Mouse (Mus musculus): ENCODE measurements at regions not wholly inside any gene's neighbourhood (a gene's known extent, or its start where the extent isn't known, plus 50 kb on each side); places are given as distances from the start of the nearest gene placed in this dataset.

DNA sequence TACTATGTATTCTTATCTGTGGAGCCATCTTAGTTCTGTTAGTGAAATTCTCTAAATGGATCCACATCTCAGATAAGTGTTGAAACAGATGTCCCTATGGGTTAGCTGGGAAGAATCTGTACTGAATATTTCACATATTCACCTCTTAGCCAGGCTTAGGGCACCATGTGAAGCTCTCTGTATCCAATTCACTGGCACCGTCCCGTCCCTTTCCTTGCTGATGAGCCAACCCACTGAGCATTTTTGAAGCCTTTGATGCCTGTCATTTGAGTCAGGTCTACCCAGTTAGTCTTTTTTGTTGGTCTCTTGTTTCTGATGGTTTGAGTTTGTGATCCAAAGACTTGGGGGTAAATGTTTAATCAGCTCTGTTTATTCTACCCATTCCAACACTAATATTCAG lies 88.9 kb upstream of the Bmper start:
- no peak overlapping the region for H3K4me2 ChIP-seq (ENCODE audit: low read length)
- no peak for ATAC-seq
- H3K9me3 ChIP-seq (ENCODE audit: control insufficient read depth, low read length), result no peaks in the 10 kb centered on the region
- no peak overlapping the region for H3K27ac ChIP-seq (ENCODE audit: low read length)
- H3K27me3 ChIP-seq (replicated peaks; ENCODE audit: control insufficient read depth, insufficient read depth, low read length), result no peaks in the 10 kb centered on the region
- H3K4me3 ChIP-seq (replicated peaks; ENCODE audit: low read length), result no peak overlapping the region
- no peak overlapping the region for H3K9ac ChIP-seq (replicated peaks; ENCODE audit: low read depth, low read length)
- H3K4me1 ChIP-seq (replicated peaks; ENCODE audit: control insufficient read depth, insufficient read depth, low read length), result no peaks in the 10 kb centered on the region
- H3K36me3 ChIP-seq (ENCODE audit: control insufficient read depth, insufficient read depth), result no peaks in the 10 kb centered on the region
- 85% methylated on average over 2 of the region's 2 CpGs for WGBS

DNA sequence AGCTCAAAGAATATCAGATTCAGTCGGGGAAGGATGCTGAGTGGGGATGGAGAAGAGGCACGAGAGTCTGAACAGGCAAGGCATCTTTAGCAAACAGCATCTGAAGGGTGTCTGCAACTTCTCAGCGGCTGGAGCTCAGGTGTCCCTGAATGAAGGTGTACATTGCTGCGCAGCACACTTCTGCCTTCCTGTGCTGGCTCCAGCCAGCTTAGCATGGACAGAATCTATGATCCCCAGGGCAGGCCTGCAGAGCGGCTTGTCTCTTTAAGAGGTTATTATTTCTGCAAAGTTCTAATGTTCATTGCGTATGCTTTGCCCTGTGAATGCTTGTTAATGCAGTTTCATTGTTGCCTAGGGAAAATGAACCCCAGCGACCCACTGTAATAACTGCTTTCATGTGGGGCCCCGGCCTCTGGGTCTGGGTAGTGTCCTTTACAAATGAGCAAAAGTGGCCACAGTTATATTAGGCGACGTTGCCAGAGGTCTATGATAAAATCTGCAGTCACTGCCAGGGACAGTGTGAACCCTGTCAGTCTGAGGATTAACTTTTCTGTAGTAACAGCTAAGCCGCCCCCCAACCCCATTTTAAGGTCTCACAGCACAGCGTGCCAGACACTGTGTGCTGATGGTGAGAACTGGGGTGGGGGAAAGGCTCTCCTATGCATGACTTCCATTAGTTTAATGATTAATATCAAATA lies 88.3 kb upstream of the Bmper start:
- no peak for ATAC-seq
- H3K4me1 ChIP-seq (replicated peaks; ENCODE audit: control insufficient read depth, insufficient read depth, low read length), result no peaks in the 10 kb centered on the region
- H3K4me2 ChIP-seq (ENCODE audit: low read length), result no peak overlapping the region
- H3K36me3 ChIP-seq (ENCODE audit: control insufficient read depth, insufficient read depth), result no peaks in the 10 kb centered on the region
- WGBS, result 71% methylated on average over 12 of the region's 12 CpGs
- H3K27ac ChIP-seq (ENCODE audit: low read length), result no peak overlapping the region
- H3K4me3 ChIP-seq (replicated peaks; ENCODE audit: low read length), result no peak overlapping the region
- no peaks in the 10 kb centered on the region for H3K9me3 ChIP-seq (ENCODE audit: control insufficient read depth, low read length)
- H3K9ac ChIP-seq (replicated peaks; ENCODE audit: low read depth, low read length), result no peak overlapping the region
- H3K27me3 ChIP-seq (replicated peaks; ENCODE audit: control insufficient read depth, insufficient read depth, low read length), result no peaks in the 10 kb centered on the region

DNA sequence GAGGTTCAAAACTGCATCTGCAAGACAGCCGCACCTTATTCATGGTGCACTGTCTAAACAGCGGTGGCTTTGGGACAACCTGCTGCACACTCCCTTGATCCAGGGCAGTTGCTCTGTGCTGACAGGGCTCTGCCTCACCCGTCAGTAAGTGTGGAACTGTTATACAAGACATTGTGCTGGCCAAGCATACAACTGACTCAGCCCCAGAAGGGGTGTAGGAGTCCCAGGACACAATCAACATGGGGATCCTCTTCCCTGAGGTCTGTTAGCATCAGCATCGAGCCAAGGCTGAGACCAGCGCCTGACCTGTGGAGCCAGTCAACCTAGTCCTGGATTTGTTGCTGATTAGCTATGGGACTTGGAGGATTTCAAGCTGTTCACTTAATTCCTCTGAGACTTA lies 86.4 kb upstream of the Bmper start:
- Histone ChIP-seq H3K9ac (replicated peaks; ENCODE audit: low read depth, low read length) (no peak overlapping the region), H3K4me1 (replicated peaks; ENCODE audit: control insufficient read depth, insufficient read depth, low read length) (no peaks in the 10 kb centered on the region), H3K4me3 (replicated peaks; ENCODE audit: low read length) (no peak overlapping the region), H3K9me3 (ENCODE audit: control insufficient read depth, low read length) (no peaks in the 10 kb centered on the region), H3K27me3 (replicated peaks; ENCODE audit: control insufficient read depth, insufficient read depth, low read length) (no peaks in the 10 kb centered on the region), H3K27ac (ENCODE audit: low read length) (no peak overlapping the region), H3K4me2 (ENCODE audit: low read length) (no peak overlapping the region), H3K36me3 (ENCODE audit: control insufficient read depth, insufficient read depth) (no peaks in the 10 kb centered on the region)
- 90% methylated on average over 5 of the region's 5 CpGs for WGBS
- ATAC-seq, result no peak

DNA sequence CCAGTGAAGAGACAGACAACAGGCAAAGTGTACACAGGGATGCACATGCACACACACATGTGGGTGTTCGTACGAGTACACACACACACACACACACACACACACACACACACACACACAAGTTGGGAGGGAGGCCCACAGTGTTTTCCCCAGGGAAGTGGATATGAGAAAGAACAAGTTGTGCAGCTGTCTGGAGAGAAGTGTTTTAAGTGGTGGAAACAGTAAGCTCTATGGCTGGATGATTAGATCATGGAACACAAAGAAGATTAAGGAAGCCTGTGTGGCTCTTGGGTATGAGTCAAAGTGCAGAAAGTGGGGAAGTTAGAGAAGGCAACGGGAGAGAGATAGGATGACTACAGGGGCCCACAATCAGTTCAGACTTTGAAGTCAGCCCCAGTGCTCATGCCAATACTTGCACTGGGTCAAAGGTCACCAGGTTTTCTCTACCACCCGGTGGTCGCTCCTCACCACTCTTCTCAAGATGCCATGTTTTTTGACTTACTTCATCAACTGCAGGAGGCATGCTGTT lies 85.1 kb upstream of the Bmper start:
- ATAC-seq, result no peak
- 71% methylated on average over 5 of the region's 5 CpGs for WGBS
- Histone ChIP-seq H3K27me3 (replicated peaks; ENCODE audit: control insufficient read depth, insufficient read depth, low read length) (no peaks in the 10 kb centered on the region), H3K4me2 (ENCODE audit: low read length) (no peak overlapping the region), H3K27ac (ENCODE audit: low read length) (no peak overlapping the region), H3K9ac (replicated peaks; ENCODE audit: low read depth, low read length) (no peak overlapping the region), H3K9me3 (ENCODE audit: control insufficient read depth, low read length) (no peaks in the 10 kb centered on the region), H3K4me1 (replicated peaks; ENCODE audit: control insufficient read depth, insufficient read depth, low read length) (no peaks in the 10 kb centered on the region), H3K36me3 (ENCODE audit: control insufficient read depth, insufficient read depth) (no peaks in the 10 kb centered on the region), H3K4me3 (replicated peaks; ENCODE audit: low read length) (no peak overlapping the region)

DNA sequence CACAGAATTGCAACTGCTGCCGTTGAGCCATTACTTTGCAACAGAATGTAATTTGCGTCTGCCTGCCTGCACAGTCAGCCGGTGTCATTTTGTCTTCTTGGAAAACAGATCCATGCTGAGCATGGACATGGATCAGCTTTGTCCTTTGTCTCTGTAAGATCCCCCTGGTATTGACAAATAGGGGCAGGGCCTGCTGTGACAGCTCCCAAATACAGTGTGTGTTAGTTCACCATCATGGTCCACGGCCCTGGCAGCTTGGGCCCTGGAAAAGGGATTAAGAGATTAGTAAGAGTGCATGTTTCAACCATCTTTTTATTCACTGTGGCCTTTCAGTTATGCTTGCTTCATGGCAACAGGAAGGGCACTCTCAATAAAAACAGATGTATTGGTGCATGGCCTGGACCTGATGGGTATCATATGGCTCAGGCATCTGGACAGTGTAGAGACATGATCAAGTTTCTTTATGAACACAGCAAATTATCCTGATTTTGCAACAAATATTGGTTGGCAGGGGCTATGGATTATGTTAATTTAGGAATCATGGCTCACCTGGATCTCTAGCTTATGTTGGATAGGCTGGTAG lies 83.2 kb upstream of the Bmper start:
- no peaks in the 10 kb centered on the region for H3K36me3 ChIP-seq (ENCODE audit: control insufficient read depth, insufficient read depth)
- no peak overlapping the region for H3K9ac ChIP-seq (replicated peaks; ENCODE audit: low read depth, low read length)
- H3K4me1 ChIP-seq (replicated peaks; ENCODE audit: control insufficient read depth, insufficient read depth, low read length), result no peaks in the 10 kb centered on the region
- H3K27me3 ChIP-seq (replicated peaks; ENCODE audit: control insufficient read depth, insufficient read depth, low read length), result no peaks in the 10 kb centered on the region
- 31% methylated on average over 4 of the region's 4 CpGs for WGBS
- no peak for ATAC-seq
- no peak overlapping the region for H3K4me3 ChIP-seq (replicated peaks; ENCODE audit: low read length)
- H3K9me3 ChIP-seq (ENCODE audit: control insufficient read depth, low read length), result no peaks in the 10 kb centered on the region
- no peak overlapping the region for H3K27ac ChIP-seq (ENCODE audit: low read length)
- H3K4me2 ChIP-seq (ENCODE audit: low read length), result no peak overlapping the region

DNA sequence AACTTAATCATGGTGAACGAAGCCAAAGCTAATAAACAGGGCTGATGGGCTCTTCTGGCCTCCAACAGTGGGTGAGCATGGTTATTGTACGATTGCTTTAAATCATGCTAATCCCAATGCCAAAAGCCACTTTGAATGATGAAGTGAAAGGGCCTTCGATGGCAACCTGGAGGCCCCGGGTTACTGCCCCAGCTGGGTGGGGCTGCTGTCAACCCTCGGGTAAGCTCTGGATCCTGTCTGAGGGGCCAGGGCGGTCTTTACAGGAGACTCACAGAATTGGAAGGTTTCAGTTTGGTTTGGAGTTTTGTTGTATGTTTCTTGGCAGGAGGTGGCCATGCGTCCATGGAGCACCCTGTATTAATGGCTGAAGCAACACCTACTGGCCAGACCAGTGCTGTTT lies 78.6 kb upstream of the Bmper start:
- Histone ChIP-seq H3K4me3 (replicated peaks; ENCODE audit: low read length) (no peak overlapping the region), H3K4me1 (replicated peaks; ENCODE audit: control insufficient read depth, insufficient read depth, low read length) (no peaks in the 10 kb centered on the region), H3K4me2 (ENCODE audit: low read length) (no peak overlapping the region), H3K27ac (ENCODE audit: low read length) (no peak overlapping the region), H3K9me3 (ENCODE audit: control insufficient read depth, low read length) (no peaks in the 10 kb centered on the region), H3K27me3 (replicated peaks; ENCODE audit: control insufficient read depth, insufficient read depth, low read length) (no peaks in the 10 kb centered on the region), H3K9ac (replicated peaks; ENCODE audit: low read depth, low read length) (no peak overlapping the region), H3K36me3 (ENCODE audit: control insufficient read depth, insufficient read depth) (no peaks in the 10 kb centered on the region)
- WGBS, result 86% methylated on average over 7 of the region's 7 CpGs
- no peak for ATAC-seq

DNA sequence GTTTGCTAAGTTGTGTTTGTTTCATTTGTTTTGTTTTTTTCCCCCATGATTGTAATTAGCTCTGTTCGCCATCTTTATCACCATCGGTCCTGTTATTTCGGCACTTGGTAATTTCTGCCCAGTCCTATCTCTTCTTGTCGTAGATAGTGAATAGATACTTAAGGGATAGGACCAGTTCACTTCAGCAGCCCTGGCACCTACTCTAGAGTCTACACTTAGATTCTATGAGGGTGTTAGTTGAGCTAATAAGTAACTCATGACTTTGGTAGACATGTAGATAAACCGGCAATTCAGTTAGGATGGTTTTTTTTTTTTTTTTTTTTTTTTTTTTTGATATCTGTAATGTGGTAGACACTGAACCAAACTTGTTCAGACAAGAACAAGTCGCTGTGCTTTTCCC lies 72.5 kb upstream of the Bmper start:
- Histone ChIP-seq H3K4me3 (replicated peaks; ENCODE audit: low read length) (no peak overlapping the region), H3K4me1 (replicated peaks; ENCODE audit: control insufficient read depth, insufficient read depth, low read length) (no peaks in the 10 kb centered on the region), H3K27me3 (replicated peaks; ENCODE audit: control insufficient read depth, insufficient read depth, low read length) (no peaks in the 10 kb centered on the region), H3K4me2 (ENCODE audit: low read length) (no peak overlapping the region), H3K36me3 (ENCODE audit: control insufficient read depth, insufficient read depth) (no peaks in the 10 kb centered on the region), H3K27ac (ENCODE audit: low read length) (no peak overlapping the region), H3K9me3 (ENCODE audit: control insufficient read depth, low read length) (no peaks in the 10 kb centered on the region), H3K9ac (replicated peaks; ENCODE audit: low read depth, low read length) (no peak overlapping the region)
- WGBS, result 91% methylated on average over 6 of the region's 6 CpGs
- ATAC-seq, result no peak

DNA sequence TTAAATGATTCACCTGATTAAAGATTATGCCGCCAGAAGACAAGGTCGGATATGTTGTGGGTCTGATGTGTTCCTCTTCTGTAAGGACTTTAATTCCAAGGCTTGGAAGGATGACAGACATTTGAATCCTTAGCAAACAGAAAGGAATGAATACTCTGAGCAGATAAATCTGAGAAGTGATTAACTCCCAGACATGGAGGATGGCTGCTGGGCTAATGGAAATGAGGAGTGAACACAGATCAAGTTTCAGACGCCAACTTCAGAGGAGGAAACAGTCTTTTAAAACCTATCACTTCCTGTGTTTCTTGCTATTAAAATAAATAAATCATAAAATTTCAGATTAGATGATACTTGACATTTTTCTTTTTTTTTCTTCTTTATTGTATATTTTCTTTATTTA lies 72.0 kb upstream of the Bmper start:
- H3K4me2 ChIP-seq (ENCODE audit: low read length), result no peak overlapping the region
- no peak for ATAC-seq
- 79% methylated on average over 3 of the region's 3 CpGs for WGBS
- H3K4me1 ChIP-seq (replicated peaks; ENCODE audit: control insufficient read depth, insufficient read depth, low read length), result no peaks in the 10 kb centered on the region
- no peak overlapping the region for H3K4me3 ChIP-seq (replicated peaks; ENCODE audit: low read length)
- H3K27me3 ChIP-seq (replicated peaks; ENCODE audit: control insufficient read depth, insufficient read depth, low read length), result no peaks in the 10 kb centered on the region
- H3K9ac ChIP-seq (replicated peaks; ENCODE audit: low read depth, low read length), result no peak overlapping the region
- no peaks in the 10 kb centered on the region for H3K36me3 ChIP-seq (ENCODE audit: control insufficient read depth, insufficient read depth)
- no peak overlapping the region for H3K27ac ChIP-seq (ENCODE audit: low read length)
- H3K9me3 ChIP-seq (ENCODE audit: control insufficient read depth, low read length), result no peaks in the 10 kb centered on the region

DNA sequence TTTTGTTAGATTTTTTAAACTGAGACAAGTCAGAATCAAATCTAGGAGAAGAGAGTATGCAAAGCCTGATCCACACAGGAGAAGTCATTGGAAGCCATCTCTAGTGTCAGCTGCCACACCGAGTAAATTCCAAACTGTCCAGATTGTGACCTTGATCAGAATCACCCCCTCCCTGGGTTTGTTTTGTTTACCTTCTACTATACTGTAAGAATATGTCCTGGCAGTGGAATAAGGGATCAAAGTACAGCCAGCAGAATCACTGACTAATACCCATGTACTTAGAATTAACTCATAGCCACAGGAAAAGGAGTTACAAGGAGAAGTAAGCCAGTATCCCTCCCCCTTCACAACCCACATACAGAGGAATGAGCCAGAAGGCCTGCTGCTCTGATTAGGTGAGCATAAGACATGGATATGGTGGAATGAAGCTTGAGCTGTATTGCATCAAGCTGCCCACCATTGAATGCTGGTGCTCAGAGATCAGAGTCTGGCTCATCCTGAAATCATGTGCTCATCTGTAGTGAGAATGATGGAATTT lies 70.9 kb upstream of the Bmper start:
- Histone ChIP-seq H3K27me3 (replicated peaks; ENCODE audit: control insufficient read depth, insufficient read depth, low read length) (no peaks in the 10 kb centered on the region), H3K4me2 (ENCODE audit: low read length) (no peak overlapping the region), H3K9me3 (ENCODE audit: control insufficient read depth, low read length) (no peaks in the 10 kb centered on the region), H3K36me3 (ENCODE audit: control insufficient read depth, insufficient read depth) (no peaks in the 10 kb centered on the region), H3K9ac (replicated peaks; ENCODE audit: low read depth, low read length) (no peak overlapping the region), H3K4me3 (replicated peaks; ENCODE audit: low read length) (no peak overlapping the region), H3K27ac (ENCODE audit: low read length) (no peak overlapping the region), H3K4me1 (replicated peaks; ENCODE audit: control insufficient read depth, insufficient read depth, low read length) (no peaks in the 10 kb centered on the region)
- WGBS, result 88% methylated on average over 1 of the region's 1 CpGs
- no peak for ATAC-seq

Measured in forebrain, embryonic 16.5 days (tissue).